Mouse (Mus musculus): ENCODE measurements around the gene Timm8a1.

DNA sequence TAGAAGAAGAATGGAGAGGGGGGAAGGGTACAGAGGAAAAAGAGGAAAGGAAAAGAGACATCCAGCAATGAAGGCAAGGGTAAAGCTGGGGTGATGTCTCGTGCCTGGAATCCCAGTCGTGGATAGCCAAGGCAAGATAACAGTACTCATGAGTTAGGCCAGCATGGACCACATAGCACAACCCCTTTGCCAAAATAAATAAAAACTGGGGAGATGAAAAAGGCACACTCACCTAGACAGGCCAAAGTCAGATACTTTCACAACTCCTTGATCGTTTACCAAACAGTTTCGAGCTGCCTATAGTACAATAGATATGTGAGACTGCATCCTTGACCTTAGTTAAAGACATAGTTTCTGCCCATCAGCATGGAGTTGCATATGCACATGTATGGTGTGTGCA is 5.7 kb upstream of the Timm8a1 start:
- TF ChIP-seq CTCF (conservative IDR thresholded peaks at IDR 0.05 in 1 of 2, IDR thresholded peaks at IDR 0.05 in 1 of 2; ENCODE audit: low read depth in 2 of 2, low read length in 2 of 2) (no peak), MAX (IDR thresholded peaks at IDR 0.05; ENCODE audit: low read length) (no peak), MYC (IDR thresholded peaks at IDR 0.05; ENCODE audit: low read depth, low read length) (no peak), ZKSCAN1 (IDR thresholded peaks at IDR 0.05; ENCODE audit: borderline replicate concordance, low read depth, low read length) (no peak), POLR2A (IDR thresholded peaks at IDR 0.05; ENCODE audit: low read depth, low read length) (no peak), SIN3A (IDR thresholded peaks at IDR 0.05; ENCODE audit: low read length) (no peak), NELFE (IDR thresholded peaks at IDR 0.05; ENCODE audit: low read depth, low read length) (no peak), RAD21 (IDR thresholded peaks at IDR 0.05; ENCODE audit: low read depth, low read length) (no peak), CHD1 (IDR thresholded peaks at IDR 0.05; ENCODE audit: low read depth, low read length) (no peak), SMC3 (IDR thresholded peaks at IDR 0.05; ENCODE audit: low read depth, low read length) (no peak), CHD2 (IDR thresholded peaks at IDR 0.05; ENCODE audit: low read length) (no peak), EP300 (IDR thresholded peaks at IDR 0.05; ENCODE audit: low read length) (no peak), KAT2A (IDR thresholded peaks at IDR 0.05; ENCODE audit: insufficient replicate concordance, low read length) (no peak)
